Mouse (Mus musculus): ENCODE results near the gene Setd3. TPM values are rescaled to one million over a fixed set of nuclear protein-coding genes. Genes with fewer than 3 reads are reported as not detected.

The Setd3 gene
- total RNA-seq, 2 experiments from 2014 or later: 121 to 127 TPM

- DNase-seq (ENCODE audit: extremely low spot score in 1 of 2, low spot score in 2 of 2): no peak
- intact Hi-C loops (cut with DNase I): no loop called here
These were observed 8.6 kb downstream of the Setd3 start for GRCm38 (mm10) chr12:108170467-108170866.

- intact Hi-C loops (cut with DNase I): no loop called here
These were observed 10.2 kb downstream of the Setd3 start for GRCm38 (mm10) chr12:108168909-108169308.

DNA sequence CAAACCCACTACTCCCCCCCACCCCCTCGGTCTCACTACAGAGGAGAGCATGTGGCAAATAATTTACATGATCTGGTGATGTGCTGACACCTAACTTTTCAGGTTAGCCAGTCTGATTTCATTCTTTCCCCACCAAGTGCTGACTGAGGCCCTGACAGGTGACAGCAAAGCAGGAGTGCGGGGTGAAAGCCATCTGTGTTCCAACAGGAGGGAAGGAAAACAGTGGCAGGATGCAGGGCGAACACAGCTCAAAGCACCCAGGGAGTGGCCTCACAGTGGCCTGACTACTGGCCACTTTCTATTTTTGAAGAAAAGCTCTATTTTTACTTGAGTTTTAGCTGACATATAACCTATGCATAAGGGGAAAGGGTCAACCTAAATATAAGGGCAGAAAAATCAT lies 15.4 kb downstream of the Setd3 start:
- no peak for DNase-seq (ENCODE audit: extremely low spot score in 1 of 2, low spot score in 2 of 2)
- intact Hi-C loops (cut with DNase I): no loop called here

More at GRCm38 (mm10) chr12:108168909-108169308, 10.2 kb downstream of the Setd3 start:
- no peak for DNase-seq (ENCODE audit: extremely low spot score in 1 of 2, low spot score in 2 of 2)

DNA sequence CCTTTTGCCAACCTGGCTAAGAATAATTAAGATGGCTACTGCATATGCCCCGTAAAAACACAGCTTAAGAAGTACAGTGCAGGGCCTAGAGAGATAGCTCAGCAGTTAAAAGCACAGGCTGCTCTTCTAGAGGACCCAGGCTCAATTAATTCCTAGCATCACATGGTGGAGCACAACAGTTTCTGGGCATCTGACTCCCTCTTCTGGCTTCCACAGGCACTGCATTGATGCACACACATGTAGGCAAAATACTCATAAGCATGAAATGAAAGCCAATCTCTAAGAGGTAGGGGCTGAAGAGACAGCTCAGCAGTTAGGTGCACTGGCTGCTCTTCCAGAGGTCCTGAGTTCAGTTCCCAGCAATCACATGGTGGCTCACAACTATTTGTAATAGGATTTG lies 17.1 kb downstream of the Setd3 start:
- intact Hi-C loops (cut with DNase I): no loop called here

DNA sequence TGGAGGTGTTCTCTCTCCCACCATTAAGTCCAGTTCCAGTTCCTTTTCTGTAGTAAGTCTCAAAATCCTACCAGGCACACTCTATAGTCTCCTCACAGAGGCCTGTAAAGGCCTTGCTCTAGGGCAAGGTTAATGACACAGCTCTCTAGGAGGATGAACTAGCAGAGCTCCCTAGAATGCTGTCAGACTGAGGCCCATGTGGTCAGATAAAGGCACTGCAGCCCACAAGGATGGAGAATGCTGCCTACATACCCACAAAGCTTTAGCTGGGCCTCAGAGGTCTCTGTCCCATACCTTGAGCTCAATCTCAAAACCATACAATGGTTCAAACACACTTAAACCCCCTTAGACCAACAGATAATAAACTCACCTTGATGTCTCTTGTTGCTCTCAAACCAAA lies 19.3 kb downstream of the Setd3 start:
- intact Hi-C loops (cut with DNase I): no loop called here

More for the DNA sequence above, 17.1 kb downstream of the Setd3 start:
- peak in 1 of 2 experiments; percentile 23 for DNase-seq (ENCODE audit: extremely low spot score in 1 of 2, low spot score in 2 of 2)

DNA sequence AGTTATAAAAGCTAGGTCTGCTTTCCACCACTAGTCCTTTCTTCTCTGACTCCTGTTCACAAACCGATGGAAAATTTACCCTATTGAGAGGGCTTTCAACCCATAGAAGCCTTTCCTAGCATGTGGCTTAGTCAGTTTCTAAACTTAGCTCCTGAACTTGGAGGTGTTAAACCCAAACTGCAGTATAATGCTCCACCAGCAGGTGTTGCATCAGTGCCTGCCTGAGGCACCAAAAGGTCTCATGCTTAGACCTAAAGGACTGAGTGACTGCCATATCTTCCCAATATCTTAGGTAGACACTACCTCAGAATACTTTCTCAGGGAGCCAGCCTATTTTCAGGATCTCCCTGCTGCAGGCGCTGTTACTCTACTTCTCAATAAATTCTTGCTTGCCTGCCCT lies 26.4 kb downstream of the Setd3 start:
- intact Hi-C loops (cut with DNase I): no loop called here
- no peak for DNase-seq (ENCODE audit: extremely low spot score in 1 of 2, low spot score in 2 of 2)

More for the DNA sequence above, 19.3 kb downstream of the Setd3 start:
- no peak for DNase-seq (ENCODE audit: extremely low spot score in 1 of 2, low spot score in 2 of 2)

GRCm38 (mm10) chr12:108149764-108150163 lies 29.4 kb downstream of the Setd3 start:
- intact Hi-C loops (cut with DNase I): no loop called here
- no peak for DNase-seq (ENCODE audit: extremely low spot score in 1 of 2, low spot score in 2 of 2)

DNA sequence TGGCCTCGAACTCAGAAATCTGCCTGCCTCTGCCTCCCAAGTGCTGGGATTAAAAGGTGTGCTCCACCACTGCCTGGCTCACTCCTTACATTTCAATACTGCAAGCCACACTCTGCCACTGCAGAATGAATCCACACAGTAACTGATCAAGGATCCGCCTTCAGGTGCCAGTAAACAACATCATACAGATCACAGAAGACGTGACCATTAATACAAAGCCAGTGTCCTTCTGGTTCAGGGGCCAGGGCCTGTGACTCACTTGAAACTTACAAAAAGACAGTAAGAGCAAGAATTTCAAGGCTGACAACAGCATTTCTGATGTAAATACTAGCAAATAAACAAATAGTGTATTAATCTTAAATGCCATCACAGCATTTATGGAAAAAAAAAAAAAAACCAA lies 33.9 kb downstream of the Setd3 start:
- intact Hi-C loops (cut with DNase I): no loop called here
- no peak for DNase-seq (ENCODE audit: extremely low spot score in 1 of 2, low spot score in 2 of 2)

DNA sequence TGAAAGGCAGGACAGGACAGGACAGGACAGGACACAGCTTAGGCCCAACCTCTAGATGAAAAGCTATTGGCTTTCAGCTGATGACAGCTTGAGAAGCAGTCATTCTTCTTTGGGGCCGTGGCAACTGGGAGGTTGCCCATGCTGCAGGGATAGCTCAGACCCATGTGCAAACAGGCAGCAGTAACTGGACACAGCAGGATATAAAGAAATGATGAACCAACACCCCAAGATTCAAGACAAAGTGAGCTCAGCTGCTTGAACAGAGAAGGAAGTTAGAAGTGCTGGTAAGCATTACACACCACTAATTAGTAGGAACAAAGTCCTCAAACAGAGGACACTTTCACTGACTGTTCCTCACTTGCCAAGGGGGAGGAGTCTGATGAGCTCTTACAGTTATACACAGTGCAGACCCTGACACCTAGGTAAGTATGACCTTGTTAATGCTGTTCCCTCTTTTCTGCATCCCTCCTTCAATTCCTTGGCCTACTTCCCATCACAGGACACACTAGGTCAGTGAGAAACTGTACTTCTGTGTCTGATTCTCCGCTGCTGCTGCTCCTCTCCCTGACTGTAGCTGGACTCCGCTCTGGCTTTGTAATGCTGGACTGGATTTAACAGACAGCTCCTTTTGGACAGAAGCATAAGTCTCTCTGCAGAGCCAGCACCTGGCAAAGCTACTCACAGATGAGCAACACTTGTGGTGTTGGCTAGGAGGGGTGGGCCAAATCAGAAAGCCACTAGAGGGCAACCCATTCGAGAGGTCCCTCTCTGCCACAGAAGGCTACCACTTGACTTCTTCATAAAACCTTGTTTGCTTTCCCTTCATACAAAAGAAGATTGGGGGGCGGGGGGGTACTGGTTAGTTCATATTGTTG lies 35.3 kb downstream of the Setd3 start:
- intact Hi-C loops (cut with DNase I): no loop called here
- DNase-seq (ENCODE audit: extremely low spot score in 1 of 2, low spot score in 2 of 2): no peak

DNA sequence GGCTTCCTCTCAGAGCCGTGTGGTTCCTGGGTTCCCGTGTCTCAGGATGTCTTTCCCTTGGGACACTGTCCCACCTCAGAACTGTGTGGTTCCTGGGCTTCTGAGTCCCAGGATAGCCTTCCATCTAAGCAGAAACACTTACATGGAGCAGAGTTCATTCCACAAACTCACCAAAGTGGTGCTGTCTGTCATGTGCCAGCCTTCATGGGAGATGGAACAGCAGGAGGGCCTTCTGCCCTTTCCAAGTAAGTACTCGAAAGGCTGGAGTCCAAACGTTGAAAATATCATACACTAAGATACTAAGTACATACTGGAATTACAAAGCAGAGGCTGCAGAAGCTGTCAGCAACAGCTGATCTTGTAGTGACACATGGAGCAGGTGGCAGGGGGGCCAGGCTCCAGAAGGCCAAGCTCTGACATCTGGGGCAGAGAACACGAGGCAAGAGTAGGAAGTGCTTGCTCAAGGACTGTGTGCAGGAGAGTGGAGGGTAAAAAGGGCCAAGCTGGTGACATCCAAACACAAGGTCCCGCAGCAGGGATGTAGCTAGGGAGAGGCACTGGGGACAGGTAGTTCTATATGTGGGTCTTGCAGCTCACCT lies 43.4 kb downstream of the Setd3 start:
- intact Hi-C loops (cut with DNase I): no loop called here
- DNase-seq (ENCODE audit: extremely low spot score in 1 of 2, low spot score in 2 of 2): no peak

GRCm38 (mm10) chr12:108133181-108133580 lies 45.9 kb downstream of the Setd3 start:
- intact Hi-C loops (cut with DNase I): no loop called here
- no peak for DNase-seq (ENCODE audit: extremely low spot score in 1 of 2, low spot score in 2 of 2)

DNA sequence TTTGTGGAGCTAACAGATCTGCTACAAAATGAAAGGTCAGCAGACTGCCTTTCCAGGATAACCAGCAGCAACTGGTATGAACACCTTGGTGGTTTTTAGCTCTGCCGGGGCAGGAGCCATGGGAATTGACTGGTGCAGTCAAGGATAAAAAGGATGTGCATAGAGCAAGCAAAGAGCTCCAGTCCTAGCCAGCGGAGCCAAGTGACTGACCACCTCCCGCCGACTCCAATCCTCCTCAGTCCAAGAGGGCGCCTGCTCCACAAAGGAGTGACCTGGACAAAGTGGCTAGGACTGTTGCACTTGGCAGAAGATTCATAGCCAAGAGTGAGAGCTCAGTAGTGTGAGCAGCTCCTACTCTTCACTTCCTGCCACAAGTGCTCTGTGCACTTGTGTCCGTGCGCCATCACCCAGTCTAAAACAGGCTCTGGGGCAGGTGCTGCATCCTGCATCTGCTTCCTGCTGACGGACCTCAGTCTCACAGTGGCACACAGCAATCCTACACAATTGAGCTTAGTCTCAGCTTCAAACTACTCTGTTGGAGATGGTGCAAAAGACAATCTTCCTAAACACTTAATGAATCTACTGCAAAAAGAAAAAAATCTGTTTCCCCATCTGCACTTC lies 46.6 kb downstream of the Setd3 start:
- no peak for DNase-seq (ENCODE audit: extremely low spot score in 1 of 2, low spot score in 2 of 2)
- intact Hi-C loops (cut with DNase I): no loop called here

GRCm38 (mm10) chr12:108121288-108121687 lies 57.8 kb downstream of the Setd3 start:
- peak; percentile 73 to 75 for DNase-seq (ENCODE audit: extremely low spot score in 1 of 2, low spot score in 2 of 2)
- intact Hi-C loops (cut with DNase I): loop anchor here (5.0 kb wide), 2 partner anchors 79 to 119 kb away; partner anchors contain the start of gene Bcl11b

- DNase-seq (ENCODE audit: extremely low spot score in 1 of 2, low spot score in 2 of 2): no peak
- intact Hi-C loops (cut with DNase I): loop anchor here (5.0 kb wide), 2 partner anchors 78 to 118 kb away; partner anchors contain the start of gene Bcl11b
These were observed 58.7 kb downstream of the Setd3 start for GRCm38 (mm10) chr12:108120434-108120833.

- intact Hi-C loops (cut with DNase I): loop anchor here (5.0 kb wide), 2 partner anchors 78 to 118 kb away; partner anchors contain the start of gene Bcl11b
These were observed 59.2 kb downstream of the Setd3 start for GRCm38 (mm10) chr12:108119930-108120329.

GRCm38 (mm10) chr12:108118902-108119531 lies 60.1 kb downstream of the Setd3 start:
- intact Hi-C loops (cut with DNase I): no loop called here
- DNase-seq (ENCODE audit: extremely low spot score in 1 of 2, low spot score in 2 of 2): no peak

More at GRCm38 (mm10) chr12:108119930-108120329, 59.2 kb downstream of the Setd3 start:
- no peak for DNase-seq (ENCODE audit: extremely low spot score in 1 of 2, low spot score in 2 of 2)

DNA sequence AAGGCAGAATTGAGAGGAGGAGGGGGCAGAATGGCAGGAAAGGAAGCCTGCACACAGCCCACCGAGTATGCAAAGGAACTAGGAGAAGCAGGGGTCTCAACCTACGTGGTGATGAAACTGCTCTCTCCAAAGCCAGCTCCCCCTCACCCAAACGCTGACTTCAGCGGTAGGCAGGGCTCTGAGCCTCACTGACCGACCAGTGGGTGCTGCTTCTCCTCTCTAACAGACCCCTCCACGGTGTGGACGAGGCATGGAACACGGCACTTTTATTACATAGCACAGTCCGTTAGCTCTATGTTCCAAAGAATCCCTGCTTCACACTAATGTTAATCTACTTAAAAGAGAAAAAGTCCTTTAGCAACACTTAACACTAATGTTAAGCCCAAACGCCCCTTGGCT lies 60.6 kb downstream of the Setd3 start:
- DNase-seq (ENCODE audit: extremely low spot score in 1 of 2, low spot score in 2 of 2): no peak
- intact Hi-C loops (cut with DNase I): no loop called here

- DNase-seq (ENCODE audit: extremely low spot score in 1 of 2, low spot score in 2 of 2): no peak
- intact Hi-C loops (cut with DNase I): no loop called here
These were observed 67.9 kb downstream of the Setd3 start for GRCm38 (mm10) chr12:108111191-108111590.

GRCm38 (mm10) chr12:108110674-108111073 lies 68.4 kb downstream of the Setd3 start:
- intact Hi-C loops (cut with DNase I): no loop called here
- DNase-seq (ENCODE audit: extremely low spot score in 1 of 2, low spot score in 2 of 2): no peak

Data from left cerebral cortex, postnatal 10 days (tissue).